Mouse (Mus musculus): ENCODE measurements around the gene Ddx41. TPM values are rescaled to one million over a fixed set of nuclear protein-coding genes. Genes with fewer than 3 reads are reported as not detected.

The Ddx41 gene
- polyA plus RNA-seq, 3 experiments from 2014 or later: 41.7 to 61.0 (median 54.6) TPM

DNA sequence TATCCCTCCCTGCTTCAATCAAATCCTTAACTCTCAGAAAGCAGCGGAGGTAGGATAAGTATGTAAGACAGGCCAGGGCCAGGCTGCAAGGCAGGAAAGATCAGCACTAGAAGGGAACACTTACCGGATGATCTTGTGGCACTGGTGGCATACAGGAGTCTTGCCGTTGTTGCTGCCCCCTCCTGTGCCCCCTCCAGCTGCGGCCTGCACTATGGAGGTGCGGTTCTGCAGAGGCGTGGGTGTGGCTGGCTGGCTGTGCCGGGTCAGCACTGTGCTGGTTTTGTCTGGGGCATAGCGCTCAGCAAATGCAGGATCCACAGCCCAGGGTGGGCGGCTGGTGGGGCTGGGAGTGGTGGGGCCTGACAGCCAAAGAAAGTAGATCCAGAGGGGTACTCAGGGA is 30.6 kb downstream of the Ddx41 start:
- no peak for ATAC-seq

DNA sequence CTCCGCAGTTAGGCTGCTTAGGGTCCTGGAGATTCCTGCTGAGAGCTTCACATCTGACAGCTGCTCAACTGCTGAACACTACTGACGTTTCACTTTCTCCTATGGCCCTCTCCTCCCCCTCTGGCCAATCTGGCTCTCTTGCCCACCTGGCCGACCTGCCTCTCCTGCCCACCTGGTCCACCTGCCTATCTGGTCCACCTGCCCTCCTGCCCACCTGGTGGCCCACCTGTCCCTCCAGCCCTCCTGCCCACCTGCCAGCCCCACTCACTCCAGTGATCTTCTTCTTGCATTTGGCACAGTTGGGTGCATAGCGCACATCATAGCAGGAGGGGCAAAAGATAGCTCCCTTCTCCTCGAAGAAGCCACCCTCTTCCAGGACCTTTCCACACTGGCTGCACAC is 32.1 kb downstream of the Ddx41 start:
- no peak for ATAC-seq

DNA sequence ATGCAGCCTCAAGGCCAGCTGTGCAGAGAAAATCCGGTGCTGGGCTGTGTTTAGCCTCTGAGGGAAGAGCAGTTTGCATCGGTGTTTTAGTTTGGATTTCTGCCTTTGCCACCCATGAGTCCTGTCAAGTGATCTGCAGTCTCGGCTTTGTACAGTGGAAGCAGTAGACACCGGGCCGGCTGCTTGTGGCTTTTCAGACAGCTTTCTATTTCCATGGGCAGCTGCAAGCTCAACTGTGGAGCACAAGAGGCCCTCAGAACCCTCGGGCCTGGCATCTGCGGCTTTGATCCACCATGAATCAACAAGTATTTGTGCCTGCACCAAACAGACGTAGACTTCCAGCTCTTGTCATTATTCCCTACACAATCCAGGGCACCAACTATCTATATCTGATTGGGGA is 34.1 kb downstream of the Ddx41 start:
- no peak for ATAC-seq

DNA sequence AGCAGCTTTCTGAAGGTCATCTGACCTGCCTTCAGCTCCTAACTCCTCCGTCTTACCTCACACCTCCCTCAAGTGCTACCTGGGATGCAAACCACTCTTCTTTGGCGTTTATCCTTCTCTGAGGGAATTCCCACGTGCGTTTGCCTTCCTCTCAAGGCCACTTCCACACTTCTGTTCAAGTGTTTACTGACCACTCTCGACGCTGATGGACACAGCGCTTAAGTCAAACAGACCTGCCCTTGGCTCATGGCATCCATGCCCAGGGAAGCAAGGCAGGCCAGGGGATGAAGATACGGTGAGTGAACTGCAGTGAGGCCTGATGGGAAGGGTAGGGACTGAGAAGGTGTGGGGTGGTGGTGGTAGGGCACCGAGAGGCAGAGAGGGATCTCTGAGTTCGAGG is 35.9 kb downstream of the Ddx41 start:
- ATAC-seq: no peak

DNA sequence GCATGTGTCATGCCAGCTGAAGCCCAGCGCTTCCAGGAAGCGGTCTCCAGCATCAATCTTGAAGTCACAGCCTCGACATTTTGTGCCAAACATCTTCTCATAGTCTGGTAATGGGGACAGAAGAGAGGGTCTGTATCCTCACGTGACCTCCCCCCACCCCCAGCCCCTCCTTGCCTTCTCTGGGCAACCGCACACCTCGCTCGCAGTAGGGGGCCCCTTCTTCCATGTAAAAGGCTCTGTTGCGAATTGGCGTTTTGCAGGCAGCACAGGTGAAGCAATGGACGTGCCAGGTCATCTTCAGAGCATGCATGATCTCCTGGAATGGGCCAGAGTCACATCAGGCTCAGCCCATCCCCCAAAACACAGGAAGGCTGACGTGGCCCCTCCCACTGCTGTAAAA is 37.6 kb downstream of the Ddx41 start:
- ATAC-seq: no peak

DNA sequence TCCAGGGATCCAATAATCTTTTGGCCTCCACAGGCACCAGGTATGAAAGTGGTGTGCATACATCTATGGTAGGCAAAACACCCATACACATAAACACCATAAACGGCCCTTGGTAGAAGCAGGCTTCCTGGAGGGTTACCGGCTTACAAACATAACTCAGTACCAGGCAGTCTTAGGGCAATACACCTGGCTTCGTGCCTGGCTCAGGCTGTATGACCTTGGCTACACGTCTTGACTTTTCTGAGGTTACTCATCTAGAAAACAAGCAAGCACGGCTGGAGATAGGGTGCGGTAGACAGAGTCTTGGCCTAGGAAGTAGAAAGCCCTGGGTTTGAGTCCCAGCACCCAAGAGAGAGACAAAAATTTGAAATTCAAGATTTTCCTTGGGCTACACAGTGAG is 39.8 kb downstream of the Ddx41 start:
- ATAC-seq: no peak

DNA sequence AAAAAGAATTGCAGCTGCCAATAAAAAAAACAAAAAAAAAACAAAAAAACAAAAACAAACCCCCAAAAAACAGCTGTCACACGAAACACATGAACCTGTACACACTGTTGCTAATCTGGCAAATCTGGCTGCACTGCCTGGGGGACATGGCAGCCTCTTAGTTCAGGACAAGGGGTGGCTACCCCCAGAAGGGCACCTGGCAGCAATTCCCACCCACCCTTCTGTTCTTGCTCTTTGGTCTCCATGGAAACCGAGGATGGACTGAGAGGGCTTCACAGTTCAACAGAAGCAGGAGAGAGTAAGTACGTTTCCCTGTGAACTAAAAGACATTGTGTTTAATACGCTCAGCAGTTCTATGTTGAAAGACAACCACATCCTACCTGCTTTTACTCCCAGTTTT is 40.8 kb downstream of the Ddx41 start:
- ATAC-seq: no peak

DNA sequence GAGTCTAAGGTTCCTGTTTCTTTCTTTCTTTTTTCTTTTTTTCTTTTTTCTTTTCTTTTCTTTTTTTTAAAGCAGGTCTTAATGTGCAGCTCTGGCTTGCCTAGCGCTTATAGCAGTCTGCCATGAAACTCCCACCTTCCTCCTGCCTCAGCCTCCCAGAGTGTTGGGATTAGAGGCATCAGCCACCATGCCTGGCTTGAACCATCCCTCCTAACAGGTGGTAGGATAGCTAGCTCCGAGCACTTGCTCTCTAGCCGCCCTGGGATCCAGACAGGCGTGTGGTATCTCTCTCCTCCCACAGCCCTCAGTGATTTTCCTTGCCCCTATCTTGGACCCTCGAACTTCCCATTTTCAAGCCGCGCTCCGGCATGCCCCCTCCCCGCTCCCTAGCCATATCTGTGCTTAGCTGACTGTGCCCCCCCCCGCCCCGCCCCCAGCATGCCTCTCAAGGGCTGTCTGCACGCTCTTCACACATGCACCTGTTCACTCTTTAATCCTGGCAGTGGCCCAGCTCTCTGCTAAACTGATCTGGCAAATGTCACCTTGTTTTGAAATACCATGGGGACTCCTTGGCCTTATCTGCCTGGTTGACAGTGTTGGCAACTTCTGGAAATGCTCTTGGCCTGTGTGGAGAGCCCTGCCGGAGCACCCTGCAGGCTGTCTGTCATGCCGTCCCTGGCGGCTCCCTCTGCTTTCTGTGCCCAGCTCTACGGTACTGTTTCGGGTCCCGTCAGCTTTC is 41.4 kb downstream of the Ddx41 start:
- ATAC-seq: no peak

DNA sequence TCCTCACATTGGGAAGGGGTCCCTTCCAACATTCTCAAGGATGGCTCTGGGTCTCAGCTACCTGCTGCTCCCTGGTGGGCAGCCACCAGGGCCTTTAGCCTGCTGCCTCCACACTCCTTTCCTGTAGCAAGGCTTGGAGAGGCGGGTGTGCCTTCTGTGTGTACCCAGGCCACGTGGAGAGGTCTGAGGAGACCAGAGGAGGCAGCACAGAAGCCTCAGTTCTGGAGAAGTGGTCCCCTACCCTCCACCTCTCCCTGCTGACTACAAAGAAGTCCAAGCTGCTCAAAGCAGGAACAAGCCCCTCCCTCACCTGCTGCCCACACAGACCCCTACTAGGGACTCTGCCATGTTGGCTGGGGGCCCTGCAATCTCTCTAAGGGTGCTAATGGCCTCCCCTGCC is 42.2 kb downstream of the Ddx41 start:
- no peak for ATAC-seq

DNA sequence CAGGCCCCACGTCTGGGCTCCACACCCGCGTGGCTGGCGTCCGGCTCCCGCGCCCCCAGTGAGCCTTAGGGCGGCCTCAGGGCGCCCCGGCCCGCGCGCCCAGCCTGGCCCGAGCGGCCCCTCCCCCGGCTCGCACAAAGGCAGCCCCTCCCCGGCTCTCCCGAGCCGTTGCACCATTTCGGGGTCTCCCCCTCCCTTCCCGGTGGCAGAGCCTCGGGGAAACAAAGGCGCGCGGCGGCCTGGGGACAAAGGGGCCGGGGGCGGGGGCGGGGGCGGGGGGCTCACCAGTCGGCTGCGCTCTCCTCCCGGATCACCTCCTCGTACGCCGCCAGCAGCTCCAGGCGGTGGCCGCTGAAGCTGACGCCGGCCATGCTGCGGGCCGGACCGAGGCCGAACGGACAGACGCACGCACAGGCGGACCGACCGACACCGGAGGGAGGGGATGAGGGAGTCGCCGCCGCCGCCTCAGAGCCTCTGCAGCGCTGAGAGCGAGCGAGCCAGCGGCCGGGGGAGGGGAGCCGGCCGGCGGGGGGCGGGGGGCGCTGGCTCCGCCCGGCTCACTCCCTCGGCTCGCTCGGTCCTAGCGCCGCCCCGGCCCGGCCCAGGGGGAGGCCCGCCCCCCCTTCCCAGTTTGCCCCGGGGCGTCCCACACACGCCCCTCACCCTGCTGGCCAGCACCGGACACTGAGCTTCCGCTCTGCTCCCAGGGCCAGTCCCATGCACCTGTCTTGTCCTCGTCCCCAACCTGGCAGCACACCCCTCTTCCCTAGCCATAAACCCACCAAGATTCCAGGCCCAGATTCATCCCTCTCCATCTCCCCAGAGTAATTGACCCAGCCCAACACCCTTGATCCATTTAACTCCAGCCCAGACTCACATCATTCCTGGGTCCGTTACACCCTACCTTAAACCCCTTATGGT is 48.6 kb downstream of the Ddx41 start, which contains the start of gene Dbn1:
Gene Dbn1 (minus strand): TSS at position 534 of the 921 bp plus-strand sequence.
- no peak for ATAC-seq

DNA sequence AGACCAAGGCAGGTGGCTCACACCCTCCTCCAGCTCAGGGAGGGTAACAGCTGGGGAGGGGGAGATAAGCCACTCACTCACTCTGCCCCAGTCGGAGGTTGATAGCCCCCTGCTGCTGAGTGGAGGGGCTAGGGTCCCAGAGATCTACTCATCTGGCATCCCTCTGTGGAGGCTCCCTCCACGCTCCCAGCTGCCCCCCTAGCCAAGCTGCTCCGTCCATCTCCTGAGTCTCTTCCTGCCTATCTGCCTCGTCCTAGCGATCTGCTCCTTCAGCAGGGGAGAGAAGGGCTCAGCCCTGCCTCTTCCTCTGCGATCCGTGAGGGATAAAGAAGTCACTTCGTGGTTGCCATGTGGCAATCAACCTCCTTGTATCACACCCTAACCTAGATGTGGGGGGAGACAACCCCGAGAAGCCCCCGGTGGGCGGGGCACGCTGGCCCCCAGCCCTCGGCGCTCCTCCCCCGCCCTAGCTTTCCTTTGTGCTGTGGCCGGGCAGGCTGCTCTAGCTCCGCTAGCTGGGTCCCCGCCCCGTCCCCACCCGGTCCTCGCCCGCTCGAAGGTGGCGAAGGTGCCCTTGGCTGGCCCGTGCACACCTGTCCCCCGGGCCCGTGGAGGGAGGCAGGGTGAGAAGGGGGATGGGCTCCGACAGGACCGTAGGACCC is 49.4 kb downstream of the Ddx41 start:
- no peak for ATAC-seq

DNA sequence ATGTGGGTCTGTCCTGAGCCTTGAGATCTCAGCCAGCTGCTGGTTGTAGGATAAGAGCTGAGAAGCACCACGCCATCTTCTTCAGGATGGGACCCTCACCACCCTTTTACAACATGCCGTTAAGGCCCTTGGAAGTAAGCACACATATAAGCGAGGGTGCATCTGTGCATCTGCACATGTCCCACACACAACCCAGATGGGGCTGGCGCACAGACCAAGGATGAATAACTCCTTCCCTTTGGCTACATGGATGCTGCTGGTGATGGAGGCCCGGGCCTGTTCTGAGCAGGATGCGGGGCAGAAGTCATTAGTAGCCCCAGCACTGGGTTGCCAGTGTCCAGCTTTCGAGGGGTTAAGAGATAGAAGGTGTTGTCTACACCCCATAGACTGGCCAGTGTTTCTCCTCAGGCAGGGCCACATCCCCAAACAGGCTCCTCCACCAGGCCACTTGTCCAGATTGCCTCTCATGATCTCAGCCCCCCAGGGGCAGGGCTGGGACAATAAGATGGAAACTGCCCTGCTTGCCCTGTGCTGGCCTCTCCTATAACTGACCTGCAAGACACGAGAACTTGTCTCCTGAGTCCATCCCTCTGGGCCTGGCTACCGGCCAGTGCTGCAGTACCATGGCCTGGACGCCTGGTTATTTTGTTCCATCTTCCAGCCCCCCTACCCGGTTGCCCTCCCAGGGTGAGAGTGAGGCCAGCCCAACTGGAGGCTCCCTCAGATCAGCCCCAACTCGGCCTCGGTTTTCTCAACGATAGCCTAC is 50.2 kb downstream of the Ddx41 start:
- ATAC-seq: no peak

DNA sequence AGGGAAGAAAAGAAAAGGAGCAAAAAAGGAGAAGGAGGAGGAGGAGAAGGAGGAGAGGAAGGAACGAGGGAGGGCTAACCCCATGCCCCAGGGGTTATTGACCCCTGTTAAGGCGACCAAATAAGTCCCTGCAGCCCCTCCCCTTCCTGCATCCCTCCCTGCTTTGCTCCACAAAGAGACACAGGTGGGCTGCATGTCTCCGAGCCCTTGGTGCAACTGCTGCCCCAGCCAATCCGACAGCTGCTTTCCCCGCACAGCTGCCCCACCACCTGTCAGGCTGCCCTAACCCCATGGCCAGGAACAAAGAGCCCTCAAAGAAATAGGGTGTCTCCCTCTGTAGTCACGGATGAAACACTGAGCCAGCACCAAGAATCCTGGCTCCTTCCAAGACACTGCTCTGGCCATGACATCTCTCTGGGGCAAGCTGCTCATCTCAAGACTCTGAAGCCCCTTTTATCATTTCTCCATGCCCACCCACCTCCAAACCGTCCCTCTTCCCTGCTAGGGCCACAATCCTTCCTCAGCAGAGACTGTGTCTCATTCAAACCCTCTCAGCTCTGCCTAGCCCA is 51.9 kb downstream of the Ddx41 start:
- ATAC-seq: no peak

DNA sequence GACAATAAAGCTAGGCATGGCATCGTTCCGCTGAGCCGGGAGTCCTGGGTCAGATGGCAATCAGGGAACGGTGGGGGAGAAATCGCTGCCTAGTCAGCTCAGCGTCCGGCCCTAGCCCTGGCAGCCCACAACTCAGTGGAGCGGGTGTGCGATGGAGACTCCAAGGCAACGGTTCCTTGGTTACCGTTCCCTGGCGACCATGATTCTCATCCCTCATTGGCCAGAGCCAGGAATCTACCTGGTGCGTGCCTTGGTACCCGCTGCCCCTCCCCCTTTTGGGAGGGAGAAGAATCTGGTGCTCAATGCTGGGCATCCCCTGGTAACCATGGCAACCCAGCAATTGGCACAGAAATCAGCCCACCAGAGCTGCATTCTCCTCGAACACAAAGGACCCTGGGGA is 52.9 kb downstream of the Ddx41 start:
- ATAC-seq: no peak

DNA sequence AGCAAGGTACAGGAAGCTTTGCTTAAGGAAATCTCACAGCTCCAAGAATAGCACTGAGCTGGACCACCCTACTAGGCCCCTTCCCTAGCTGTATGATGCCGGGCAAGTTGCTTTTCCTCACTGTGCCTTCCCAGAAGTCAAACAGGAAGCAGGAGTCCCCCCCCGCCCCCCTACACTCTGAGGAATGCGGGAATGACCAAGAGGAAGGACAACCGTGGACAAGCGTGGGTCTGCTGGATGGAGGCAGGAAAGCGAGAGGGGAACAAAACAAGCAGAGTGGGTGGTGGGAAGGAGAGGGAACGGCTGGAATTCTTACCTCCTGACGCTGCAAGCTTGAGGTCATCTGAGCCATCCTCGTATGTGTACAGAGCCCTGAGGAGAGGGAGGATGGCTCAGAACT is 53.4 kb downstream of the Ddx41 start:
- no peak for ATAC-seq

DNA sequence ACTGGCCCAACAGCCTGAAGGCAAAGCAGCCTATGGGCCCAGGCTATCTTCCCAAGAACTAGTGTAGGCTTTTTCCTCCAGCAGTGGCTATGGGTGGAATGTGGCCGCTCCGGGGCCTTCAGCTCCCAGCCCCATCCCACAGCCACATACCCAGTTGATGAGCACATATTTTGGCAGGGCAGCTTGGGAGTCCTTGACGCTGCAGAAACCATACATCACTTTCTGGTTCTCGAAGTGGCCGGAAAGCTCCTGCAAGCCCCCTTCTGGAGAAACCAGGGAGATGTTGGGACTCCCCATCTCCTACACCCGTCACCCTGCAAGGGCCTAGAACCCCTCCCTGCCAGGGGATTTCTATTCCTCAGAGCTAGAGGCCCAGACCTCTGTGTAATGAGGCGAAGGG is 53.9 kb downstream of the Ddx41 start:
- ATAC-seq: no peak

Other genes starting within 250 kb of the Ddx41 start
- 100 to 1,000 TPM; 196 to 371 (median 209) TPM for gene Prelid1, start 216.2 kb downstream of the Ddx41 start, polyA plus RNA-seq (2017; shearing (Covaris generic))
- gene Rab24, start 214.7 kb downstream of the Ddx41 start, polyA plus RNA-seq (2017; shearing (Covaris generic)): 10 to 100 TPM in 1 of 3 experiments, 1 to 10 TPM in 2; 8.8 to 15.0 (median 9.7) TPM
- gene Mxd3, start 206.8 kb downstream of the Ddx41 start, polyA plus RNA-seq (2017; shearing (Covaris generic)): 10 to 100 TPM in 1 of 3 experiments, 1 to 10 TPM in 2; 2.2 to 32.2 (median 3.5) TPM
- 10 to 100 TPM; 43.9 to 62.8 (median 60.7) TPM for gene Lman2, start 173.9 kb downstream of the Ddx41 start, polyA plus RNA-seq (2017; shearing (Covaris generic))
- 10 to 100 TPM; 61.5 to 73.9 (median 62.9) TPM for gene Rgs14, start 166.9 kb downstream of the Ddx41 start, polyA plus RNA-seq (2017; shearing (Covaris generic))
- under 1 TPM in 1 of 3 experiments, not detected in 2; 0.20 TPM for gene Slc34a1, start 138.5 kb downstream of the Ddx41 start, polyA plus RNA-seq (2017; shearing (Covaris generic))
- not detected for gene Pfn3, start 121.4 kb downstream of the Ddx41 start, polyA plus RNA-seq (2017; shearing (Covaris generic))
- gene F12, start 109.9 kb downstream of the Ddx41 start, polyA plus RNA-seq (2017; shearing (Covaris generic)): under 1 TPM in 1 of 3 experiments, not detected in 2; 0.24 TPM
- gene Grk6, start 91.6 kb downstream of the Ddx41 start, polyA plus RNA-seq (2017; shearing (Covaris generic)): 10 to 100 TPM; 35.3 to 50.0 (median 40.5) TPM
- under 1 TPM in 1 of 3 experiments, not detected in 2; 0.26 TPM for gene Prr7, start 72.4 kb downstream of the Ddx41 start, polyA plus RNA-seq (2017; shearing (Covaris generic))
- under 1 TPM in 1 of 3 experiments, not detected in 2; 0.15 TPM for gene Dbn1, start 48.5 kb downstream of the Ddx41 start, polyA plus RNA-seq (2017; shearing (Covaris generic))
- gene Pdlim7, start 23.0 kb downstream of the Ddx41 start, polyA plus RNA-seq (2017; shearing (Covaris generic)): 10 to 100 TPM; 13.2 to 15.7 (median 13.5) TPM
- gene Dok3, start 7.4 kb downstream of the Ddx41 start, polyA plus RNA-seq (2017; shearing (Covaris generic)): 1 to 10 TPM in 2 of 3 experiments, under 1 TPM in 1; 0.93 to 1.1 (median 1.1) TPM
- 10 to 100 TPM; 16.4 to 40.7 (median 37.3) TPM for gene Fam193b, start 34.5 kb upstream of the Ddx41 start, polyA plus RNA-seq (2017; shearing (Covaris generic))
- gene Tmed9, start 37.1 kb upstream of the Ddx41 start, polyA plus RNA-seq (2017; shearing (Covaris generic)): 100 to 1,000 TPM; 184 to 286 (median 269) TPM
- gene B4galt7, start 63.2 kb upstream of the Ddx41 start, polyA plus RNA-seq (2017; shearing (Covaris generic)): 10 to 100 TPM; 24.5 to 35.8 (median 25.1) TPM
- 10 to 100 TPM; 28.6 to 51.1 (median 40.0) TPM for gene Caml, start 86.3 kb upstream of the Ddx41 start, polyA plus RNA-seq (2017; shearing (Covaris generic))
- 10 to 100 TPM; 62.3 to 67.3 (median 64.0) TPM for gene Ddx46, start 98.4 kb upstream of the Ddx41 start, polyA plus RNA-seq (2017; shearing (Covaris generic))
- 10 to 100 TPM in 2 of 3 experiments, 1 to 10 TPM in 1; 9.8 to 15.8 (median 15.6) TPM for gene B230219D22Rik, start 156.5 kb upstream of the Ddx41 start, polyA plus RNA-seq (2017; shearing (Covaris generic))
- gene Txndc15, start 178.0 kb upstream of the Ddx41 start, polyA plus RNA-seq (2017; shearing (Covaris generic)): 10 to 100 TPM; 22.4 to 29.0 (median 26.0) TPM
- gene Pcbd2, start 190.7 kb upstream of the Ddx41 start, polyA plus RNA-seq (2017; shearing (Covaris generic)): 10 to 100 TPM in 2 of 3 experiments, 1 to 10 TPM in 1; 1.4 to 21.8 (median 11.3) TPM
- gene Catsper3, start 247.9 kb upstream of the Ddx41 start, polyA plus RNA-seq (2017; shearing (Covaris generic)): not detected